Mouse (Mus musculus) midbrain, embryonic 14.5 days (tissue): ENCODE results near the gene Id2. TPM values are rescaled to one million over a fixed set of nuclear protein-coding genes. Genes with fewer than 3 reads are reported as not detected.

Experiments used
- ATAC-seq: fragments of 200-750 bp; cut with Nextera tagmentation; 2 replicates; pipeline ENCODE4 v1.8.0; 2017; ENCODE audit warnings: moderate number of reproducible peaks, moderate library complexity; ENCODE audit not compliant: low FRiP score, low TSS enrichment
- DNase-seq: peaks from one replicate; pipeline ENCODE4 v3.0.0-alpha.2; 2015
- H3K27ac ChIP-seq: fragments of 300-500 bp; sonication (generic); replicated peaks from 2 replicates; pipeline ENCODE4 v1.5.1; 2014; ENCODE audit warnings: mild to moderate bottlenecking, low read depth, low read length, moderate library complexity
- H3K27me3 ChIP-seq: fragments of 300-500 bp; sonication (generic); 2 replicates; pipeline ENCODE4 v1.6.1; 2014; ENCODE audit warnings: low read length, control low read depth, mixed read lengths; ENCODE audit not compliant: control insufficient read depth, insufficient read depth
- H3K36me3 ChIP-seq: fragments of 300-500 bp; sonication (generic); 2 replicates; pipeline ENCODE4 v1.6.1; 2014; ENCODE audit warnings: low read length, control low read depth; ENCODE audit not compliant: control insufficient read depth, insufficient read depth
- H3K4me1 ChIP-seq: fragments of 300-500 bp; sonication (generic); 2 replicates; pipeline ENCODE4 v1.6.1; 2014; ENCODE audit warnings: mild to moderate bottlenecking, antibody characterized with exemption, low read length, control low read depth; ENCODE audit not compliant: control insufficient read depth, insufficient read depth
- H3K4me2 ChIP-seq: fragments of 300-500 bp; sonication (generic); 2 replicates; pipeline ENCODE4 v1.6.1; 2014; ENCODE audit warnings: mild to moderate bottlenecking, low read length, moderate library complexity
- H3K4me3 ChIP-seq: fragments of 300-500 bp; sonication (generic); replicated peaks from 2 replicates; pipeline ENCODE4 v1.5.1; 2014; ENCODE audit warnings: low read depth, low read length
- H3K9ac ChIP-seq: fragments of 300-500 bp; sonication (generic); replicated peaks from 2 replicates; pipeline ENCODE4 v1.6.1; 2014; ENCODE audit warnings: mild to moderate bottlenecking, low read length, moderate library complexity
- H3K9me3 ChIP-seq: fragments of 300-500 bp; sonication (generic); 2 replicates; pipeline ENCODE4 v1.6.1; 2016; ENCODE audit warnings: low read length, control low read depth, mixed read lengths; ENCODE audit not compliant: control insufficient read depth
- WGBS: fragments of 180-500 bp; shearing (Covaris S2); extraction: QIAGEN DNeasy Blood & Tissue Kit; methylation state at CpG from one replicate; pipeline ENCODE4 v1.1.7; 2014; 5-methylcytosine and 5-hydroxymethylcytosine counted together
- polyA plus RNA-seq: library from polyadenylated mRNA; unstranded; fragments of >200 nt; fragmentation: Nextera tagmentation; extraction: Ambion mirVana; gene quantifications from 2 replicates; pipeline ENCODE4 v1.2.1, GENCODE M21; 2014

Gene Id2
- polyA plus RNA-seq, 1 experiment from 2014 or later, result 257 TPM

- H3K27me3 ChIP-seq, result no peaks in the 10 kb centered on the region; the same call in 1 of the 2 replicates
- no peaks in the 10 kb centered on the region for H3K9me3 ChIP-seq
- DNase-seq (peak; percentile 75), ATAC-seq (no peak)
- under 1% methylated on average over 59 of the region's 59 CpGs for WGBS
- H3K36me3 ChIP-seq, result no peaks in the 10 kb centered on the region
- peaks cover 36% of the 10 kb centered on the region for H3K4me1 ChIP-seq
- peak overlapping the region; percentile 71 for H3K9ac ChIP-seq
- H3K4me3 ChIP-seq, result peak overlapping the region; percentile 52
- H3K4me2 ChIP-seq, result peak overlapping the region; percentile 97
- H3K27ac ChIP-seq, result peak overlapping the region; percentile 95
These were observed 3.7 kb upstream of the Id2 start for GRCm38 (mm10) chr12:25100411-25101217.

- Histone ChIP-seq H3K9me3 (no peaks in the 10 kb centered on the region), H3K36me3 (no peaks in the 10 kb centered on the region), H3K4me1 (peaks cover 36% of the 10 kb centered on the region), H3K9ac (peak overlapping the region; percentile 71; the same call in 1 of the 2 replicates), H3K27me3 (no peaks in the 10 kb centered on the region; the same call in 1 of the 2 replicates), H3K4me3 (peak overlapping the region; percentile 52), H3K4me2 (peak overlapping the region; percentile 97), H3K27ac (peak overlapping the region; percentile 95)
- peak; percentile 62 for DNase-seq
- no peak for ATAC-seq
- WGBS, result under 1% methylated on average over 38 of the region's 38 CpGs
These were observed 2.8 kb upstream of the Id2 start for GRCm38 (mm10) chr12:25099563-25100408.

- Histone ChIP-seq H3K27ac (peak overlapping the region; percentile 95), H3K9ac (peak overlapping the region; percentile 71; the same call in 1 of the 2 replicates), H3K4me2 (peak overlapping the region; percentile 97), H3K27me3 (no peaks in the 10 kb centered on the region; the same call in 1 of the 2 replicates), H3K36me3 (no peaks in the 10 kb centered on the region), H3K9me3 (no peaks in the 10 kb centered on the region), H3K4me1 (peaks cover 36% of the 10 kb centered on the region), H3K4me3 (peak overlapping the region; percentile 52)
- DNase-seq (peak; percentile 77), ATAC-seq (peak; percentile 3; the same call in 1 of the 2 replicates)
- 1% methylated on average over 9 of the region's 9 CpGs for WGBS
These were observed 2.3 kb upstream of the Id2 start for GRCm38 (mm10) chr12:25099313-25099562.

DNA sequence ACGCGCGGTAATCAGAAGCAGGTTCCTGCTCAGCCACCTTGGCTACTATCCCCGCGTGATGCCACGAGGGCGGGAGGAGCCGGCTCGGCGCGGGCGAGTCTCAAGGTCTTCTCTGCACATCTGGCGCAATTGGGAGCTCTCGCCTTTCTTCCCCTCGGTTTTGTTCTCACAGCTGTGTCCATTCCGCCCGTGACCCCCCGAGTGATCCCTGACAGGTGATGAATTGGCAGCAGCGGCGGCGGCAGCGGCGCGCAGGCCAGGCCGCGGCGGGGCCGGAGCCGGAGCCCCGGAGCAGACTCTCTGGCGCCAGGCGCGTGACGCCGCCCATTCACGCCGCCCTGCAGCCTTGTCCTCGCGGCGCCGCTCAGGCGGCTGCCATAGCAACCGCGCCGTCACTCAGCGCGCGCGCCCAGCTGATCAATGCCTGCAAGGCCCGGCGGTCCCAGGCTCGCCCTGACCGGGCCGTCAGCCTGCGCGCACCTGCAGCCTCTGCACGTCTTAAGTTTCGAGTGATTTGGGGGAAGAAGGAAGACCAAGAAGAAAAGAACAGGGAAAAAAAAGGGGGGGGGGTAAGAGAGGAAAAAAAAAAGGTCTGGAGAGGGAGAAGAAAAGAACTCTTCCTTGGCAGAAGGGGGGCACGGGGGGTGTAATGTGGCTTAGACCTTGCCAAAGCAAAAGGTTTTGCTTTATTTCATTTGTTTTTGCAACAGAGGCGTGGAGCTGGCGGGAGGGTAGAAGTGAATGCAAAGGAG is 1.8 kb upstream of the Id2 start:
- under 1% methylated on average over 61 of the region's 61 CpGs for WGBS
- Histone ChIP-seq H3K9me3 (no peaks in the 10 kb centered on the region), H3K4me2 (peak overlapping the region; percentile 97), H3K36me3 (no peaks in the 10 kb centered on the region), H3K4me1 (peaks cover 36% of the 10 kb centered on the region), H3K27me3 (no peaks in the 10 kb centered on the region; the same call in 1 of the 2 replicates), H3K27ac (peak overlapping the region; percentile 95), H3K4me3 (peak overlapping the region; percentile 52), H3K9ac (peak overlapping the region; percentile 71)
- ATAC-seq (peak; percentile 82), DNase-seq (peak; percentile 97)

DNA sequence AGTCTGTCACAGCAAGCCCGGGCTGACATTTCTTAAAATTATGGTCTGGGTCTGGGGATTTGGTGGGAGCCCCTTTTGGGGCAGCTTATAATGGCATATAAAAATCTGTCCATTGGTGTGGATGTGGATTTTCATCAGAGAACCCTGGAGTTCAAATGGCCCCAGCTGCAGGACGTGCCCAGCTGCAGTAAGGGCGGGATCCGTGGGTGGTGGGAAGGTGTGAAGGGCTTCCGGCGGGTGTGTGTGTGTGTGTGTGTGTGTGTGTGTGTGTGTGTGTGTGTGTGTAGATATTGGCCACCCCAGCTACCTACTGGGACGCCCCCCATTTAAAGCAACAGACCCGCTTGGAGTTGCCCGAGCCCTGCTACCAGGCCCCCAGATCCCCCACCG is 1.2 kb upstream of the Id2 start:
- 1% methylated on average over 10 of the region's 10 CpGs for WGBS
- ATAC-seq (no peak), DNase-seq (no peak)
- Histone ChIP-seq H3K4me3 (peak overlapping the region; percentile 52), H3K9ac (peak overlapping the region; percentile 71), H3K36me3 (no peaks in the 10 kb centered on the region), H3K4me1 (peaks cover 36% of the 10 kb centered on the region), H3K27me3 (no peaks in the 10 kb centered on the region; the same call in 1 of the 2 replicates), H3K9me3 (no peaks in the 10 kb centered on the region), H3K27ac (peak overlapping the region; percentile 95), H3K4me2 (peak overlapping the region; percentile 97)

DNA sequence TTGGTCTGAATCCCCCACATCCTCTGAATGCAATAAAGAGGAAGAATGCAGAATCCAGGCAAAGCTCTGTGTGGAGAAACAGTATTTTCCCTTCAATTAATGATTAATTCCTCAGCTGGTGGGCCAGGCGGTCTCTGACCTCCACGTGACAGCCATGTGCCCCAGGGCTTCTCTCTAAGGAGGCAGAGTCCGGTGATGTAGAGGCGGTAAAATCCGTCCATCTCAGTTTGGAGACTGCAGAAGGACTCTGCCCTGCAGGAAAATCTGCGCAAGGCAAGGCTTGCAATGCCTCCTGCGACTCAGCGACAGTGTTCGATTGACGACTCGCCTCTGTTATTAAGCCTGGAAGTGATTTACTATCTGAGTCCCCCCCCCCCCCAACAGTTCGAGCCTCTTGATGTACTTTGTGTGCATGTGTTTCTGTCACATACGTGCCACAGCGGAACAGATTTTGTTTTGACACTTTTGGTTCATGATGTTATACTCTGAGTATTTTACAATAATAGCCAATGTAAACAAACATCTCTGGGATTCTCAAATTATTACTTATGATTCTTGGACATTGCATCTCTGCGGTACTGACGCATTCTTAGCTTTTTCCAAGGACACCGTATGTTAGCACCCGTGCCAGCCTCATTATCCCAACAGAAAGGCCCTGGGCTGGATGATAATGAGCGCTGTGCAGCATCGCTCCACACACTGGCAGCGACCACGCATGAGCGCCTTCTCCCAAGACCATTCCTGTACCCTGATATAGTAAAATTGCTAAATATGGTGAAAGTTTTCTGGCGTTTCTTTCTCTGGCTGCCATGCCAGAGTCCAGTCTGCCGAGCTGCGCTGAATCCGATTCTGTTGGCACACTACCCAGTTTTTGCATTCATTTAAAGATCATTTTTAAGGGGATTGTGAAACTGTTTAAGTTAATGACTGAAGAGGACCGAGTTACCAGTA is 545 bp upstream of the Id2 start:
- Histone ChIP-seq H3K4me3 (peak overlapping the region; percentile 52), H3K36me3 (no peaks in the 10 kb centered on the region), H3K9ac (peak overlapping the region; percentile 71; the same call in 1 of the 2 replicates), H3K4me1 (peaks cover 39% of the 10 kb centered on the region), H3K4me2 (peak overlapping the region; percentile 97), H3K27me3 (no peaks in the 10 kb centered on the region; the same call in 1 of the 2 replicates), H3K9me3 (no peaks in the 10 kb centered on the region), H3K27ac (peak overlapping the region; percentile 95)
- 1% methylated on average over 28 of the region's 28 CpGs for WGBS
- DNase-seq (peak; percentile 77), ATAC-seq (no peak)

DNA sequence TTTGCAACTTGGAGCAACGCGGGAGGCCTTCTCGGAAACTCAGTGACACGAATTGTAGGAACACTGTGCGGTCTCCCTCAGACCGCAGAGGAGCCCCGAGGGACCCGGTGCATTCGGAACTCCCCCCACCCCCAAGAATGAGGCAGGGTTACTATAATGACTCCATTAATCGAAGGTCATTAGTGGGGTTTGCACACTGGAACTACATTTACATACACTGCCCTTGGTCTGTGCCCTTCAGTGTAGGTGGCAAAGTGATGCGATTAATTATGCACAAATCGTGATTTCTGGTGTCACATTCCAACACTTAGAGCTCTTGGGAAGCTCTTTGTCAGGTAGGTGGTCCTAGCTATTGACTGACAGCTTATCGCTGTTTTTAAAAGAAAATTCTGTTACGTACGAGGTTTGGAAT is 294 bp downstream of the Id2 start:
- Histone ChIP-seq H3K27ac (peak overlapping the region; percentile 62), H3K27me3 (no peaks in the 10 kb centered on the region; the same call in 1 of the 2 replicates), H3K9me3 (no peaks in the 10 kb centered on the region), H3K9ac (peak overlapping the region; percentile 48; the same call in 1 of the 2 replicates), H3K4me2 (peak overlapping the region; percentile 97), H3K36me3 (no peaks in the 10 kb centered on the region), H3K4me1 (peaks cover 41% of the 10 kb centered on the region), H3K4me3 (peak overlapping the region; percentile 51)
- DNase-seq (no peak), ATAC-seq (no peak)
- under 1% methylated on average over 15 of the region's 15 CpGs for WGBS
